Mouse (Mus musculus): ENCODE data around the gene Clec3a. TPM values are rescaled to one million over a fixed set of nuclear protein-coding genes. Genes with fewer than 3 reads are reported as not detected.

The Clec3a gene
- polyA plus RNA-seq, 1 experiment = not detected

DNA sequence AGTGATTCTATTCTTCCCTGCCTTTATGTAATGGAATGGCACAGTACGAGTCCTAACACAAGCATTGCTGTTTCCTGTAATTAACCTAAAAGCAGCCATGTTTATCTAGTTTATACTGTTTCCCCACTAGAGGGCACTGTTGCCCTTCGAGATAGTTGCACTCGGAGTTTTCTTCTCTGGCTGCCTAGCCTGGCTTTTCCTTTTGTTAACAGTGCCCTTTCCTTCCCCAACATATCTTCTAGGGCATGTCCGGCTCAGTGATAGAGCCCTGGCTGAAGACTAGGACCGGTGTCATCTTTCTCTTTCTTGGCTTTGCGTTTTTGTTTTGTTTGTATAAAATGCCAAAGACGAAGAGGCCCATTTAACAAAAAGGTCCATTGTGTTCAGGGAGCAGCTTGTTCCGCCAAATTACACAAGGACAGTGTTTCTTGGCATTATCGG is 34.9 kb downstream of the Clec3a start:
- TF ChIP-seq POLR2A (IDR thresholded peaks at IDR 0.05; ENCODE audit: borderline replicate concordance, extremely low read depth, low read depth, low read length) = no peak
- peak; percentile 52 for TF ChIP-seq CTCF (IDR thresholded peaks at IDR 0.05; ENCODE audit: insufficient read depth, low read length)
- WGBS = 7% methylated on average over 9 of the region's 9 CpGs

DNA sequence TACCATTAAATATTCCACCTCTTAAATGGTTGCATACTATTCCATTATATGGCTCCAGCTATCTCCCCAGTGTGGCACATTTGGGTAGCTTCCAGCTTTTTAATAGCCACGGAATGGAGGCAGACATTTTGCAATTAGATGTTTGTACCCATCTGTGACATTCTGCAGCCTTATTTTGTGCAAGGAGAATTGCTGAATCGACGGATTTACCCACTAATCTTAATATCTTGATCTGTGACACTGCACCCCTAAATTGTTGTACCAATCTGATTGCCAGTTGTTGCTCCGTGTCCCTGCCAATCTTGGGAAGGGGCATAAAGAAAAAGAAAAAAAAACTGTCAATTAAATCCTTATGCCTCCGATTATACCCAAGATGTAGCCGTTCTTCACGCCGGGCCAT is 37.4 kb downstream of the Clec3a start:
- H3K4me3 ChIP-seq (replicated peaks; ENCODE audit: extremely low read depth, low read depth, low read length) = no peak overlapping the region
- WGBS = 77% methylated on average over 8 of the region's 8 CpGs
- no peak for DNase-seq
- no peak for TF ChIP-seq POLR2A (IDR thresholded peaks at IDR 0.05; ENCODE audit: borderline replicate concordance, extremely low read depth, low read depth, low read length)
- no peak for TF ChIP-seq CTCF (IDR thresholded peaks at IDR 0.05; ENCODE audit: insufficient read depth, low read length)
- no peaks in the 10 kb centered on the region for H3K4me1 ChIP-seq (ENCODE audit: control insufficient read depth, insufficient read depth, low read length)

More for the DNA sequence above, 34.9 kb downstream of the Clec3a start:
- no peak overlapping the region for H3K4me3 ChIP-seq (replicated peaks; ENCODE audit: extremely low read depth, low read depth, low read length)
- DNase-seq = peak; percentile 67
- H3K4me1 ChIP-seq (ENCODE audit: control insufficient read depth, insufficient read depth, low read length) = no peaks in the 10 kb centered on the region

DNA sequence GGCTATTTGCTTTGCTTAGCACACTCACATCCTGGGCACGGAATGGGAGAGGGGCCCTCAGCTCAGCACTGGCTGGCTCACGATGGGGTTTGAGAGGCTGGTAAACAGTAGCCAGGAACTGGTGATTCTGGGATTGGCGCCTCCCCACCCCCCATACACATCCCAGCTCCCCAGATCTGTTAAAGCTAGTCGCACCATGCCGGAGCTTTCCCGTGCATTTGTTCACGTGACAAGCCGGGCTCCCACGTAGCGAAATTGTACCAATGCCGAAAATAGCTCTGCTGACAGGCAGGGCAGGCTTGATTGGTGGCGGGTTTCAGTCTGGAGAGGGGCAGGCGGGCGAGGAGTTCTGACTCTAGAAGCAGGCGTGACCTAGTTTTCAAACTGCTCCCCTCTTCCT is 38.1 kb downstream of the Clec3a start:
- Histone ChIP-seq H3K4me1 (ENCODE audit: control insufficient read depth, insufficient read depth, low read length) (no peaks in the 10 kb centered on the region), H3K4me3 (replicated peaks; ENCODE audit: extremely low read depth, low read depth, low read length) (no peak overlapping the region)
- no peak for TF ChIP-seq POLR2A (IDR thresholded peaks at IDR 0.05; ENCODE audit: borderline replicate concordance, extremely low read depth, low read depth, low read length)
- TF ChIP-seq CTCF (IDR thresholded peaks at IDR 0.05; ENCODE audit: insufficient read depth, low read length) = no peak
- WGBS = 73% methylated on average over 15 of the region's 15 CpGs
- peak; percentile 53 for DNase-seq

DNA sequence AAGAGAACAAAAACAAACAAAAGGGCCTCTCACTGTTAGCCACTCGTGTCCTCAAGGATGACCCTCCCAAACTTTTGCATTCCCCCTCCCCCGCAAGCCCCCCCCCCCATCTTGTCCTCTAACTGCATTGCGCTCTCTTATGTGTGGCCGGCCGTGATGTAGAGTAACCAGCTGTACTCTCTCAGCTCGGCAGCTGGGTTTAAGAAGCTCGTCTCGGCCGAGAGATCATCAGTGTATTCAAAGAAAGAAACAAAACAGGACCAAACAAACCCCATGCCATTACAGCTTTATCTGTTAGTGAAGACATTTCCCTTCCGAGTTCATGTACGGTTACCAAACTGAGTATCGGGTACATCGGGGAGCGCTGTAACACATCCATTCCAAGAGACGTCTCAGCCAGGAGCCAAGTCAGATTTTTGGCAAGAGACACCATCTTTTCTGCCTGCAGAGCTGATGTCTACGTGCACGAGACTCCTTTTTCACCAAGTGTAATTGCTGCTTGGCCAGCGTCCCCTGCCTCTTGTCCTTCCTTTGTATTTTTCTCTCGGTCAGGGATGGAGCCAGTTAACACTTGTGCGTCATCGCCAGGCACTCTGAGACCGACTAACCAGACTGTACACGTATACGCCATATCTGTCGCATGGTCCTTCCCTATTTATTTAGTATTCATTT is 40.4 kb downstream of the Clec3a start:
- Histone ChIP-seq H3K4me3 (replicated peaks; ENCODE audit: extremely low read depth, low read depth, low read length) (no peak overlapping the region), H3K4me1 (ENCODE audit: control insufficient read depth, insufficient read depth, low read length) (peaks cover 2% of the 10 kb centered on the region; the same call in 1 of the 2 replicates)
- no peak for DNase-seq
- TF ChIP-seq POLR2A (IDR thresholded peaks at IDR 0.05; ENCODE audit: borderline replicate concordance, extremely low read depth, low read depth, low read length) (no peak), CTCF (IDR thresholded peaks at IDR 0.05; ENCODE audit: insufficient read depth, low read length) (no peak)
- WGBS = 40% methylated on average over 25 of the region's 25 CpGs

DNA sequence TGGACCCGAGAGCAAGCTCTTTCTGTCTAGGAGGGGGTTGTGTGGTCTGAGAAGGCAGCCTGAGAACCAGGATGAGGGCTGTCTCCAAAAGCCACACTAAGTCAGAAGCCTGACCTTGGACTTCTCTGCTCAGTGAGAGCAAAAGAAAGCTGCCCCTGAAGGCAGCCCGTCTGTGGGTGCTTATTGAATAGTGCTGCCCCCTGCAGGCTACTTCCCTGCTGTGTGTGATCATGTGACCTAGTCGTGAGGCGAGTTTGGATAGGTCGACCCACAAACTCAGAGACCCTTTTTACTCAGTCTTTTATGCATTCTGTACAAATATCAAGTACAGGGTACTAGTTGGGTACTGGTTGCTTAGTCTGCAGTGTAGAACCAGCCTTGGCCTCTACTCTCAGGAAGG is 42.7 kb downstream of the Clec3a start:
- WGBS = 61% methylated on average over 5 of the region's 5 CpGs
- H3K4me1 ChIP-seq (ENCODE audit: control insufficient read depth, insufficient read depth, low read length) = peaks cover 3% of the 10 kb centered on the region; the same call in 1 of the 2 replicates
- H3K4me3 ChIP-seq (replicated peaks; ENCODE audit: extremely low read depth, low read depth, low read length) = no peak overlapping the region
- peak; percentile 24 for DNase-seq
- TF ChIP-seq CTCF (IDR thresholded peaks at IDR 0.05; ENCODE audit: insufficient read depth, low read length) (peak; percentile 67), POLR2A (IDR thresholded peaks at IDR 0.05; ENCODE audit: borderline replicate concordance, extremely low read depth, low read depth, low read length) (no peak)

DNA sequence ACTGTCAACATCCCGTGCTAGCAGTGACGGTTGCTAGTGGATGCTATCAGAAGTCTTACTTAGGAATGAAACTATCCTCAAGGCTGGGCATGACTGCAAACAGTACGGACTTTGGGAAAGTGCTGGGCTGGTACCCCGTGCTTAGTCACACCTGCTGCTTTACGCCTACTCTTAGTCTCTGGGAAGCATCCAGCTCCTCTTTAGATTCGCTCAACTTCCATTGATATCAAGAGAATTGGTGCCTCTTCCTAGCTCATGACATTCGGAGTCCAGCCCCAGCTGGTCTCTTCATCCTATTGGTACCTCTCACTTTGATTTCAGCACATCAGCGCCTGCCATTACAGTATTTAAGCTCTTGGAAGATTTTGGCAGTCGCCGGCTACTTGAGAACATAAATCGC is 44.7 kb downstream of the Clec3a start:
- TF ChIP-seq POLR2A (IDR thresholded peaks at IDR 0.05; ENCODE audit: borderline replicate concordance, extremely low read depth, low read depth, low read length) = no peak
- no peak for TF ChIP-seq CTCF (IDR thresholded peaks at IDR 0.05; ENCODE audit: insufficient read depth, low read length)
- DNase-seq = no peak
- WGBS = 90% methylated on average over 11 of the region's 11 CpGs
- Histone ChIP-seq H3K4me3 (replicated peaks; ENCODE audit: extremely low read depth, low read depth, low read length) (no peak overlapping the region), H3K4me1 (ENCODE audit: control insufficient read depth, insufficient read depth, low read length) (peaks cover 3% of the 10 kb centered on the region; the same call in 1 of the 2 replicates)

DNA sequence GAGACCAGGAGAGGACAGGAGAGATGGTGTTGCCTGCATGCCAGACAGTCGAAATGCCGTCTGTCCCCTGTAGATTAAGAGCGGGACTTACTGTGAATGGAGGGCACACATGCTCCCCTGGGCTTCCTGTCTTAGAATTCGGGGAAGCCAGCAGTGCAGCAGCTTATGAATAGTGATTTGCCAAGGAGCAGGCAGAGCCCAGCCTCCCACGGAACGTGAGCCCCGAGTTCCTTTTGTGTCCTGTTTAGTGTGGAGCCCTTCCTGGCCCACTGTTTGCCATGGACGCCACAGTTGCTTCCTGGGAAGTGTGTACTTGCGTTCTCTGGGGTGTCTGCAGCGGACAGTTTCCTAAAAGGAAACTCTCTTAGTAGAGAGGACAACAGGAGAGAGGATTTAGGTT is 45.4 kb downstream of the Clec3a start:
- 37% methylated on average over 10 of the region's 10 CpGs for WGBS
- H3K4me1 ChIP-seq (ENCODE audit: control insufficient read depth, insufficient read depth, low read length) = peaks cover 3% of the 10 kb centered on the region; the same call in 1 of the 2 replicates
- TF ChIP-seq POLR2A (IDR thresholded peaks at IDR 0.05; ENCODE audit: borderline replicate concordance, extremely low read depth, low read depth, low read length) (no peak), CTCF (IDR thresholded peaks at IDR 0.05; ENCODE audit: insufficient read depth, low read length) (no peak)
- DNase-seq = no peak
- H3K4me3 ChIP-seq (replicated peaks; ENCODE audit: extremely low read depth, low read depth, low read length) = peak overlapping the region; percentile 30

DNA sequence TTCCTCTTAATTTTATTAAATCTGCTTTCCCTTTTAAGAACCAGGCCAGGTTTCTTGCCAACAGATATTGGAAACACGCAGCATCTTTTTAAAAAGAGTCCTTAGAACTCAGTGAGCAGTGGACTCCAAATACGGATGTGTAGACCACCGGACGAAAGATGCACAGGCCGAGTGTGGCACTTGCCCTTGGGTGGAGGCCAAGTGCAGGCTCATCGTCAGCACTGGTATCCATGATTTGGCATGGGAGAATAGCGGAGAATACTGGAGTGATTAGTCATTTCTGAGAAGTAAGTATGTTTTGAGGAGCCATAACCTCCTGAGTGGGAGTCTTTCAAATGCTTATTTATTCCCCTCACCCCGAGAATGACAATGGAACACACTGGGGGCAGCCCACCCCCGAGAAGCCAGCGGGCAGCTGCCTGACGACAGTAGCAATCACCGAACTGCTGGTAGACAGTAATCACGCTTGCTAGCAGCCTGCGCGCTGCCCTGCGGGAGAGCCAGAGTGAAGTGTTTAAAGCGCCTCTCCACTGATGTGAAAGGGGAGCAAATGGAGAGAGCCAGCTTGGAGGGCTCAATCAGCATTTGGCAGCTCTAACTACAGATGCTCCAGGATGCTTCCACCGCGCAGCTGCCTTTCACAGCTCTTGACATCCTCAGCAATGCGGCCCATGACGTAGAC is 50.8 kb downstream of the Clec3a start:
- TF ChIP-seq POLR2A (IDR thresholded peaks at IDR 0.05; ENCODE audit: borderline replicate concordance, extremely low read depth, low read depth, low read length) (no peak), CTCF (IDR thresholded peaks at IDR 0.05; ENCODE audit: insufficient read depth, low read length) (no peak)
- H3K4me3 ChIP-seq (replicated peaks; ENCODE audit: extremely low read depth, low read depth, low read length) = no peak overlapping the region
- 82% methylated on average over 21 of the region's 21 CpGs for WGBS
- DNase-seq = no peak
- H3K4me1 ChIP-seq (ENCODE audit: control insufficient read depth, insufficient read depth, low read length) = no peaks in the 10 kb centered on the region

DNA sequence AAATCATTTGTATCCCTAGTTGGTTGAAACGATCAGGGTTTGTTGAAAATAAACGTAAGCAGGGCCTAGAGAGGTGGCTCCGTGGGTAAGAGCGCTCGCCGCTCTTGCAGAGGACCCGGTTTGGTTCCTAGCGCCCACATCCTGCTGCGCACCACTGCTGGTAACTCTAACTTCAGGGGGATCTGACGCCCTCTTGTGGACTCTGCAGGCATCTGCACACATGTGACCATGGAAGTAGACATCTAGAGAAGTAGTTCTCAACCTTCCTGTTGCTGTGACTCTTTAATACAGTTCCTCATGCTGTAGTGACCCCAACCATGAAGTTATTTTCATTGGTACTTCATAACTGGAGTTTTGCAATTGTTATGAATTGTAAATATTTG is 51.3 kb downstream of the Clec3a start:
- DNase-seq = no peak
- H3K4me3 ChIP-seq (replicated peaks; ENCODE audit: extremely low read depth, low read depth, low read length) = no peak overlapping the region
- H3K4me1 ChIP-seq (ENCODE audit: control insufficient read depth, insufficient read depth, low read length) = no peaks in the 10 kb centered on the region
- no peak for TF ChIP-seq POLR2A (IDR thresholded peaks at IDR 0.05; ENCODE audit: borderline replicate concordance, extremely low read depth, low read depth, low read length)
- no peak for TF ChIP-seq CTCF (IDR thresholded peaks at IDR 0.05; ENCODE audit: insufficient read depth, low read length)
- 91% methylated on average over 10 of the region's 10 CpGs for WGBS

DNA sequence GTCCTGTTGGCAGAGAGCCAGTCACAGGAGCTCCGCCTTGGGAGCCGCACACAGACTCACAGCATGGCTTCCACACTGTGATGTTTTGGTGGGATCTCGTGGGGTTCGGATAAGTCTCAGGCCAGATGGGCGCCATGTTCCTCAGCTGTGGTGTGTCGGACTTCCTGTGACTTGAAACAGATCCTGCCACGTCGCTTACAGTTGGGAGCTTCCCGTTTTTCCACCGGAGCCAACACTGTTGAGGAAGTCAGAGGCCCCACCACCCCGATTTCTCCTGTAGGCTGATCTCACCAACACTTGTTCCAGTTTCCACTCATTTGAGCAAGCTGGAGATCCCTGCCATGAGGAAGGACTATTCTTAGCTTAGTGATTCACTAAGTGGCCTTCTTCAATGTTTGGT is 55.7 kb downstream of the Clec3a start:
- WGBS = 82% methylated on average over 11 of the region's 11 CpGs
- H3K4me1 ChIP-seq (ENCODE audit: control insufficient read depth, insufficient read depth, low read length) = no peaks in the 10 kb centered on the region
- TF ChIP-seq CTCF (IDR thresholded peaks at IDR 0.05; ENCODE audit: insufficient read depth, low read length) = no peak
- TF ChIP-seq POLR2A (IDR thresholded peaks at IDR 0.05; ENCODE audit: borderline replicate concordance, extremely low read depth, low read depth, low read length) = no peak
- DNase-seq = no peak
- H3K4me3 ChIP-seq (replicated peaks; ENCODE audit: extremely low read depth, low read depth, low read length) = no peak overlapping the region

Other genes with a start within 250 kb of the Clec3a start
- gene Vat1l, start 212.5 kb upstream of the Clec3a start, polyA plus RNA-seq (2012; rRNA removed) = 0.36 and 0.74 TPM in 2 replicates
- gene Wwox, start 21.6 kb downstream of the Clec3a start, polyA plus RNA-seq (2012; rRNA removed) = 8.5 and 8.7 TPM in 2 replicates